Mouse (Mus musculus) cerebellum, adult 2 months (tissue): ENCODE measurements around the gene Fkbp2.

Source experiments
- CTCF ChIP-seq: fragments of 200-500 bp; IDR thresholded peaks from 2 replicates; pipeline ENCODE4 v1.5.1; 2011; ENCODE audit warnings: low read depth, mild to moderate bottlenecking, control low read depth, low read length, moderate library complexity, borderline replicate concordance; ENCODE audit not compliant: insufficient read depth
- POLR2A ChIP-seq: fragments of 200-500 bp; IDR thresholded peaks from 2 replicates; pipeline ENCODE4 v1.6.1; 2011; ENCODE audit warnings: low read length, control low read depth, borderline replicate concordance; ENCODE audit not compliant: insufficient read depth

DNA sequence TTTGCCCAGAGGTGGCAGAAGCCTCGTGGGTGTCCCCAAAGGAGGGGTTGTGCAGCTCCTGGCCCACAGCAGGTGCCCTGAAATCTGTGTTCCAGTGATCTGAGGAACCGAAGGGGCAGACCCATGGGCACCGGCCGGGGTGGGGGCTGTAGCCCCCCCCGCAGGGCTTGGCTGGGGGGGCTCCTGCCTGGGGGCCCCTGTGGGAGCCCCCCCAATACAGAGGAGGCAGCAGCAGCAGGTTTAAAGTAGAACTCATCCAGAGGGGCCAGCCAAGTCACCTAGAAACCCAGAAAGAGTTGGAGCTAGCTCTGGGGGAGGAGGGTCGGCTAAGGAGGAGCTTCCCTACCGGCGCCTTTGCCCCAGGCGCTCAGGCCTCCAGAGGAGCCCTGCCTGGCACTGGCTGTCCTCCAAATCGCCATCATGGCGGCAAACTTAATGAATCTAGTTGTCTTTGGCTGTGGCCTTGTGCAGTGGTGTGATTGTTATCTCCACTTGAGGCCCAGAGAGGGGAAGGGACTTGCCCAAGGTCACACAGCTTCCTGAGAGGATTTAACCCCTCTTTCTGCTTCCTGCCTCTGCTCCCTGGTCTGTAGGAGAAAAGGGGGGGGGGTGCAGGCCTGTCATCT, 9.7 kb downstream of the Fkbp2 start:
- TF ChIP-seq CTCF (no peak), POLR2A (no peak)
